Mouse (Mus musculus): ENCODE data around the gene 1810030O07Rik.
"Not testable (repeated sequence)": the region's sequence is repeated elsewhere in the genome, so short reads cannot be mapped to it uniquely, and the experiment has no call there.

1810030O07Rik gene

GRCm38 (mm10) chrX:12673054-12673775 is at the start of gene 1810030O07Rik:
1810030O07Rik (minus strand) TSS chrX:12673668.
- DNase-seq (ENCODE audit: inconsistent age in 2 of 2, low spot score in 1 of 2) = peak; percentile 91 to 96

GRCm38 (mm10) chrX:12716036-12716435 is 42.6 kb upstream of the 1810030O07Rik start:
- DNase-seq (ENCODE audit: inconsistent age in 2 of 2, low spot score in 1 of 2) = no peak

- DNase-seq (ENCODE audit: inconsistent age in 2 of 2, low spot score in 1 of 2) = no peak
Measured at GRCm38 (mm10) chrX:12713796-12714195, 40.3 kb upstream of the 1810030O07Rik start.

GRCm38 (mm10) chrX:12686910-12687309 is 13.4 kb upstream of the 1810030O07Rik start:
- no peak for DNase-seq (ENCODE audit: inconsistent age in 2 of 2, low spot score in 1 of 2)

- no peak for DNase-seq (ENCODE audit: inconsistent age in 2 of 2, low spot score in 1 of 2)
Measured at GRCm38 (mm10) chrX:12686071-12686470, 12.6 kb upstream of the 1810030O07Rik start.

- DNase-seq (ENCODE audit: inconsistent age in 2 of 2, low spot score in 1 of 2) = peak; percentile 37 to 87
Measured at GRCm38 (mm10) chrX:12677396-12677795, 3.9 kb upstream of the 1810030O07Rik start.

GRCm38 (mm10) chrX:12653879-12654278 is 19.6 kb downstream of the 1810030O07Rik start:
- DNase-seq (ENCODE audit: inconsistent age in 2 of 2, low spot score in 1 of 2) = peak in 1 of 2 experiments; percentile 20

- no peak for DNase-seq (ENCODE audit: inconsistent age in 2 of 2, low spot score in 1 of 2)
Measured at GRCm38 (mm10) chrX:12651906-12652305, 21.6 kb downstream of the 1810030O07Rik start.

- DNase-seq (ENCODE audit: inconsistent age in 2 of 2, low spot score in 1 of 2) = peak; percentile 22 to 54
Measured at GRCm38 (mm10) chrX:12645531-12646304, 27.8 kb downstream of the 1810030O07Rik start.

GRCm38 (mm10) chrX:12644976-12645375 is 28.5 kb downstream of the 1810030O07Rik start:
- no peak for DNase-seq (ENCODE audit: inconsistent age in 2 of 2, low spot score in 1 of 2)

- DNase-seq (ENCODE audit: inconsistent age in 2 of 2, low spot score in 1 of 2) = no peak
Measured at GRCm38 (mm10) chrX:12625131-12625530, 48.3 kb downstream of the 1810030O07Rik start.

GRCm38 (mm10) chrX:12612360-12612759 is 61.1 kb downstream of the 1810030O07Rik start:
- not testable (repeated sequence) for DNase-seq (ENCODE audit: inconsistent age in 2 of 2, low spot score in 1 of 2)

- no peak for DNase-seq (ENCODE audit: inconsistent age in 2 of 2, low spot score in 1 of 2)
Measured at GRCm38 (mm10) chrX:12611211-12611610, 62.3 kb downstream of the 1810030O07Rik start.

- not testable (repeated sequence) for DNase-seq (ENCODE audit: inconsistent age in 2 of 2, low spot score in 1 of 2)
Measured at GRCm38 (mm10) chrX:12610541-12610940, 62.9 kb downstream of the 1810030O07Rik start.

Data from adrenal gland, adult (tissue).